Mouse (Mus musculus) MEL (cell line): ENCODE measurements at regions not wholly inside any gene's neighbourhood (a gene's known extent, or its start where the extent isn't known, plus 50 kb on each side); places are given as distances from the start of the nearest gene placed in this dataset.

Experiments used
- DNase-seq: peaks from one replicate; pipeline ENCODE4 v3.0.0; 2011; ENCODE audit warnings: low read depth, low spot score
- H3K27ac ChIP-seq: 2 replicates; pipeline ENCODE4 v1.5.1; 2012; ENCODE audit warnings: low read depth, mild to moderate bottlenecking, control low read depth, low read length, moderate library complexity; ENCODE audit not compliant: control insufficient read depth
- H3K27me3 ChIP-seq, 2 experiments: fragments of 150-350 bp in 1 of 2; sonication (generic) in 1 of 2; 2 replicates each; pipeline ENCODE4 v1.6.1; 2012; ENCODE audit warnings: low read length in 2 of 2, mild to moderate bottlenecking in 2 of 2, improper control_type of control experiment in 1 of 2, moderate library complexity in 1 of 2; ENCODE audit not compliant: insufficient read depth in 2 of 2, control insufficient read depth in 1 of 2
- H3K36me3 ChIP-seq, 2 experiments: 2 replicates each; pipeline ENCODE4 v1.6.1; 2012 to 2014; ENCODE audit warnings: low read length in 2 of 2, improper control_type of control experiment in 1 of 2, inconsistent platforms in 1 of 2, mild to moderate bottlenecking in 1 of 2; ENCODE audit not compliant: insufficient read depth in 2 of 2, control insufficient read depth in 1 of 2
- H3K4me1 ChIP-seq, 2 experiments: fragments of 150-350 bp in 1 of 2; sonication (generic) in 1 of 2; 2 replicates each; pipeline ENCODE4 v1.6.1; 2012; ENCODE audit warnings: low read length in 2 of 2, improper control_type of control experiment in 1 of 2, mild to moderate bottlenecking in 1 of 2; ENCODE audit not compliant: insufficient read depth in 2 of 2, control insufficient read depth in 1 of 2
- H3K4me3 ChIP-seq, 2 experiments: fragments of 150-350 bp in 1 of 2; sonication (generic) in 1 of 2; 2 replicates each; pipeline ENCODE4 v1.5.1; 2012; ENCODE audit warnings: low read depth in 2 of 2, low read length in 2 of 2, mild to moderate bottlenecking in 2 of 2, moderate library complexity in 2 of 2, control low read depth in 1 of 2, improper control_type of control experiment in 1 of 2; ENCODE audit not compliant: control insufficient read depth in 1 of 2, insufficient read depth in 1 of 2
- H3K79me2 ChIP-seq: 2 replicates; pipeline ENCODE4 v1.6.1; 2012; ENCODE audit warnings: mild to moderate bottlenecking, low read length, moderate library complexity; ENCODE audit not compliant: control insufficient read depth, poor library complexity, insufficient read depth
- H3K9ac ChIP-seq: 2 replicates; pipeline ENCODE4 v1.6.1; 2012; ENCODE audit warnings: low read depth, mild to moderate bottlenecking, control low read depth, low read length, moderate library complexity; ENCODE audit not compliant: control insufficient read depth, poor library complexity, severe bottlenecking
- H3K9me3 ChIP-seq: fragments of 150-350 bp; sonication (generic); replicated peaks from 2 replicates; pipeline ENCODE4 v1.6.1; 2012; ENCODE audit warnings: mild to moderate bottlenecking, low read length, improper control_type of control experiment, moderate library complexity; ENCODE audit not compliant: insufficient read depth
- BHLHE40 ChIP-seq: IDR thresholded peaks from 2 replicates; pipeline ENCODE4 v1.6.1; 2012; ENCODE audit warnings: low read depth, mild to moderate bottlenecking, inconsistent platforms, low read length, improper control_type of control experiment, borderline replicate concordance
- CHD1 ChIP-seq: IDR thresholded peaks from 2 replicates; pipeline ENCODE4 v1.6.1; 2012; ENCODE audit warnings: low read depth, mild to moderate bottlenecking, inconsistent platforms, low read length, improper control_type of control experiment
- E2F4 ChIP-seq: IDR thresholded peaks from 2 replicates; pipeline ENCODE4 v1.6.1; 2011; ENCODE audit warnings: low read depth, low read length, improper control_type of control experiment, borderline replicate concordance
- ELF1 ChIP-seq: IDR thresholded peaks from 2 replicates; pipeline ENCODE4 v1.6.1; 2014; ENCODE audit warnings: low read depth, mild to moderate bottlenecking, inconsistent platforms, low read length, improper control_type of control experiment, moderate library complexity
- EP300 ChIP-seq, 2 experiments: IDR thresholded peaks; 2 replicates each; pipeline ENCODE4 v1.6.1; 2011; ENCODE audit warnings: improper control_type of control experiment in 2 of 2, low read length in 2 of 2, low read depth in 1 of 2, mild to moderate bottlenecking in 1 of 2
- ETS1 ChIP-seq: IDR thresholded peaks from 2 replicates; pipeline ENCODE4 v1.6.1; 2012; ENCODE audit warnings: low read depth, mild to moderate bottlenecking, inconsistent platforms, low read length, improper control_type of control experiment, moderate library complexity
- GABPA ChIP-seq: IDR thresholded peaks from 2 replicates; pipeline ENCODE4 v1.6.1; 2012; ENCODE audit warnings: low read depth, mild to moderate bottlenecking, inconsistent platforms, low read length, improper control_type of control experiment, moderate library complexity
- GATA1 ChIP-seq: IDR thresholded peaks from 2 replicates; pipeline ENCODE4 v1.6.1; 2011; ENCODE audit warnings: low read depth, low read length, improper control_type of control experiment
- JUND ChIP-seq: IDR thresholded peaks from 2 replicates; pipeline ENCODE4 v1.6.1; 2011; ENCODE audit warnings: low read depth, mild to moderate bottlenecking, improper control_type of control experiment, low read length
- KAT2A ChIP-seq: conservative IDR thresholded peaks from 2 replicates; pipeline ENCODE4 v1.6.1; 2012; ENCODE audit warnings: low read depth, low read length, improper control_type of control experiment, inconsistent platforms
- MAFK ChIP-seq: IDR thresholded peaks from 2 replicates; pipeline ENCODE4 v1.6.1; 2011; ENCODE audit warnings: low read depth, mild to moderate bottlenecking, low read length, improper control_type of control experiment, borderline replicate concordance
- MAX ChIP-seq: IDR thresholded peaks from 2 replicates; pipeline ENCODE4 v1.6.1; 2011; ENCODE audit warnings: low read length, improper control_type of control experiment
- MAZ ChIP-seq: IDR thresholded peaks from 2 replicates; pipeline ENCODE4 v1.6.1; 2012; ENCODE audit warnings: low read depth, mild to moderate bottlenecking, inconsistent platforms, low read length, improper control_type of control experiment
- MYC ChIP-seq: IDR thresholded peaks from 2 replicates; pipeline ENCODE4 v1.6.1; 2011; ENCODE audit warnings: low read depth, mild to moderate bottlenecking, low read length, improper control_type of control experiment, moderate library complexity
- NELFE ChIP-seq: IDR thresholded peaks from 2 replicates; pipeline ENCODE4 v1.6.1; 2011; ENCODE audit warnings: low read depth, low read length, improper control_type of control experiment
- POLR2AphosphoS2 ChIP-seq: IDR thresholded peaks from 2 replicates; pipeline ENCODE4 v1.6.1; 2011; ENCODE audit warnings: low read length, improper control_type of control experiment
- RCOR1 ChIP-seq: IDR thresholded peaks from 2 replicates; pipeline ENCODE4 v1.6.1; 2012; ENCODE audit warnings: low read depth, mild to moderate bottlenecking, inconsistent platforms, low read length, improper control_type of control experiment
- SIN3A ChIP-seq: IDR thresholded peaks from 2 replicates; pipeline ENCODE4 v1.6.1; 2012; ENCODE audit warnings: low read length, improper control_type of control experiment, inconsistent platforms
- TAL1 ChIP-seq: IDR thresholded peaks from 2 replicates; pipeline ENCODE4 v1.6.1; 2012; ENCODE audit warnings: mild to moderate bottlenecking, inconsistent platforms, low read length, moderate library complexity, mixed read lengths
- TBP ChIP-seq: IDR thresholded peaks from 2 replicates; pipeline ENCODE4 v1.8.0; 2011; ENCODE audit warnings: low read depth, low read length, improper control_type of control experiment
- USF2 ChIP-seq, 2 experiments: IDR thresholded peaks; 2 replicates each; pipeline ENCODE4 v1.6.1; 2011 to 2012; ENCODE audit warnings: improper control_type of control experiment in 2 of 2, low read length in 2 of 2, borderline replicate concordance in 1 of 2, inconsistent platforms in 1 of 2, low read depth in 1 of 2, mild to moderate bottlenecking in 1 of 2; ENCODE audit not compliant: insufficient read depth in 1 of 2
- ZKSCAN1 ChIP-seq: IDR thresholded peaks from 2 replicates; pipeline ENCODE4 v1.6.1; 2012; ENCODE audit warnings: low read depth, mild to moderate bottlenecking, inconsistent platforms, low read length, improper control_type of control experiment, moderate library complexity
- ZNF384 ChIP-seq: IDR thresholded peaks from 2 replicates; pipeline ENCODE4 v1.6.1; 2012; ENCODE audit warnings: low read depth, mild to moderate bottlenecking, inconsistent platforms, low read length, improper control_type of control experiment

DNA sequence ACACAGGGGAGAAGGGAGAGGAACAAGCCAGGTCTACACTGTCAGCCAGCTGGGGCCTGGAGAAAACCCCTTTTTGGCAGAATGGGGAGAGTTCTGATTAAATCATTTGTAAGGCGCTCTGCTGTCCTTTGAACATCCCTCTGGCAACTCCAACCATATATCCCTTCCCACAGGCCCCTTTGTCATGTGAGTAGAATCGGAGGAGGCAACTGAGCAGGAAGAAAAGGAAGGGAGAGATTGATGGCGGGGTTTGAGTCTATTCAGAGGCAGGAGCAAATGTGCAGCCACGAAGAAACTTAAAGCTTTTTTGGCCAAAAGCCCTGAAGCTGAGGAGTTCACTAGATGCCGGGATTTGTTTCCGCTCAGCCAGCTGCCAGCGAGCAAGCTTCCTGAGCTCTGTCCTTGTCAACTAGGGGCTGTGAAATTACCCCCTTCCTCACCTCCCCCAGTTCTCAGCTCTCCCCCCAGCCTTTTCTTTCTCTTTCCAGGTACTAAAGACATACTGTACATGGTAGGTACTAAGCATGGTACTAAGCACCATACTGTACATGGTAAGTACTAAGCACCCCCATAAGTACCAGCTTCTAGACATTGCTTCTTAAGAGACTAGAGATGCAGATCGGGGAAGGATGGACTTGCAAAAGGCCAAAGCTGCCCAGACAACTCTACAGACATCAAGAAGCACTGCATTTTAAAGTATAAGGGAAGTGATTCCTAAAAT is 100.6 kb upstream of the Fam78b start:
- H3K9me3 ChIP-seq, result no peaks in the 10 kb centered on the region
- H3K27me3 ChIP-seq, result peaks cover 0 to 2% of the 10 kb centered on the region in 2 experiments; a peak in 2 of 4 replicates
- H3K27ac ChIP-seq, result no peak overlapping the region
- DNase-seq, result no peak
- no peaks in the 10 kb centered on the region for H3K4me1 ChIP-seq
- no peaks in the 10 kb centered on the region for H3K79me2 ChIP-seq
- no peak overlapping the region for H3K9ac ChIP-seq
- no peak overlapping the region for H3K4me3 ChIP-seq
- H3K36me3 ChIP-seq, result no peaks in the 10 kb centered on the region
- no peak for TF ChIP-seq KAT2A
- no peak for TF ChIP-seq ETS1
- TF ChIP-seq ELF1, result no peak
- TF ChIP-seq ZKSCAN1, result no peak
- TF ChIP-seq RCOR1, result no peak
- TF ChIP-seq ZNF384, result no peak
- no peak for TF ChIP-seq E2F4
- no peak for TF ChIP-seq GATA1
- TF ChIP-seq TAL1, result no peak
- TF ChIP-seq POLR2AphosphoS2, result no peak
- no peak for TF ChIP-seq USF2 (IDR thresholded peaks at IDR 0.05; ENCODE audit: borderline replicate concordance in 1 of 2, insufficient read depth in 1 of 2, low read depth in 1 of 2, low read length in 2 of 2)
- TF ChIP-seq, all 39 proteins: peak for 0

- Histone ChIP-seq H3K4me1 (no peaks in the 10 kb centered on the region), H3K27me3 (no peaks in the 10 kb centered on the region; a peak in 1 of 4 replicates), H3K79me2 (no peaks in the 10 kb centered on the region)
- DNase-seq, result no peak
- TF ChIP-seq MAZ (no peak), MAFK (no peak), POLR2AphosphoS2 (no peak), BHLHE40 (no peak), CHD1 (no peak), JUND (no peak), GABPA (no peak), ZNF384 (no peak), NELFE (no peak), TBP (no peak), MYC (no peak), GATA1 (no peak), EP300 (IDR thresholded peaks at IDR 0.05; ENCODE audit: low read depth in 1 of 2, low read length in 2 of 2) (no peak), MAX (no peak), ELF1 (no peak), SIN3A (no peak), KAT2A (no peak), ETS1 (no peak)
- TF ChIP-seq, all 39 proteins: peak for 0
- Histone ChIP-seq H3K27ac (no peak overlapping the region), H3K36me3 (no peaks in the 10 kb centered on the region), H3K4me3 (no peak overlapping the region), H3K9me3 (no peaks in the 10 kb centered on the region), H3K9ac (no peak overlapping the region)
These were observed 99.6 kb upstream of the Fam78b start for GRCm38 (mm10) chr1:166901574-166901973.
